Comparison of ENCODE assay signal across 25 mouse cellular contexts in the genomic region with DNA sequence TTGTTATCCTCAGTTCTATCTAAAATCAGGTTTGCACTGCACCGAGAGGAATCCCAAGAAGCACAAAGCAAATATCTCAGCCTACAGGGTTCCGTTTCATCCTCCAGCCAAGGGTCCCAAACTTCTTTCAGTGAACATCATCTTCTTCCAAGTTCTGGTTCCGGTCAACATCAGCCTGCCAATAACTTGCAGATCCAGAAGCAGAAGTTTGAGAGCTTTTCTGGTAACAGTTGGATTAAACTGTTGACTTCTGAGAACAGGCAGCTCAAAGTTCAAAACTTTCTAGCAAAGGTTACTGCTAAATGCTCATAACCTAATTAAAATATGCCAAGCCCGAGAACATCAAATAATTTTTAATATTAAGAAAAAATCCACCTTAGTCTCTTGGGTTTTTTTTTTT.
DNase-seq lines count a peak whose midpoint lies in the region; ATAC-seq and TF ChIP-seq lines count a peak whose summit lies in the region.
"Had no signal": no experiment of that assay in that cellular context is flagged by ENCODE, and none has a peak within 500 bp of the region (broad histone marks: within the 10 kb centered on the region; RNA-seq: fewer than 3 reads in every experiment).

No protein-coding gene starts in this region.

- H3K4me3 ChIP-seq in hindbrain, embryonic 14.5 days (replicated peaks; ENCODE audit: low read length), result no peak overlapping the region
- H3K4me3 ChIP-seq in hindbrain, embryonic 16.5 days (ENCODE audit: low read length), result no peak overlapping the region
- no peak overlapping the region for H3K4me3 ChIP-seq in midbrain, embryonic 11.5 days (ENCODE audit: low read depth, low read length)
- no peak overlapping the region for H3K4me3 ChIP-seq in midbrain, postnatal 0 days (ENCODE audit: low read depth, low read length)
- H3K4me3 ChIP-seq: myocyte had no signal

- H3K4me2 ChIP-seq in hindbrain, embryonic 14.5 days (replicated peaks), result no peak overlapping the region
- no peak overlapping the region for H3K4me2 ChIP-seq in hindbrain, embryonic 16.5 days (ENCODE audit: low read length)
- H3K4me2 ChIP-seq in midbrain, embryonic 11.5 days, result no peak overlapping the region; the same call in 1 of the 2 replicates
- H3K4me2 ChIP-seq in midbrain, postnatal 0 days (ENCODE audit: low read depth, low read length, poor library complexity, severe bottlenecking), result no peak overlapping the region

- H3K36me3 ChIP-seq in hindbrain, embryonic 14.5 days (replicated peaks; ENCODE audit: control insufficient read depth, insufficient read depth), result no peaks in the 10 kb centered on the region
- no peaks in the 10 kb centered on the region for H3K36me3 ChIP-seq in hindbrain, embryonic 16.5 days (ENCODE audit: control insufficient read depth, insufficient read depth, low read length)
- no peaks in the 10 kb centered on the region for H3K36me3 ChIP-seq in midbrain, embryonic 11.5 days (ENCODE audit: control insufficient read depth, insufficient read depth, low read length)
- no peaks in the 10 kb centered on the region for H3K36me3 ChIP-seq in midbrain, postnatal 0 days (ENCODE audit: insufficient read depth, low read length)
- H3K36me3 ChIP-seq: embryonic facial prominence, embryonic 13.5 days; forebrain, embryonic 10.5 days; heart, embryonic 12.5 days; kidney, embryonic 15.5 days; limb, embryonic 12.5 days; liver, embryonic 12.5 days; midbrain, embryonic 13.5 days; neural tube, embryonic 12.5 days had no signal

- H3K27me3 ChIP-seq in hindbrain, embryonic 14.5 days (ENCODE audit: control insufficient read depth, insufficient read depth, low read length), result no peaks in the 10 kb centered on the region
- no peaks in the 10 kb centered on the region for H3K27me3 ChIP-seq in hindbrain, embryonic 16.5 days (replicated peaks; ENCODE audit: control insufficient read depth, insufficient read depth, low read length)
- no peaks in the 10 kb centered on the region for H3K27me3 ChIP-seq in midbrain, embryonic 11.5 days (ENCODE audit: control insufficient read depth, insufficient read depth, low read length)
- H3K27me3 ChIP-seq in midbrain, postnatal 0 days (ENCODE audit: insufficient read depth, low read length), result no peaks in the 10 kb centered on the region
- H3K27me3 ChIP-seq: embryonic facial prominence, embryonic 13.5 days; kidney, embryonic 15.5 days; limb, embryonic 12.5 days; midbrain, embryonic 13.5 days; neural tube, embryonic 12.5 days had no signal

- H3K4me1 ChIP-seq in hindbrain, embryonic 14.5 days (replicated peaks; ENCODE audit: control insufficient read depth, insufficient read depth, low read length), result 0 out of 2 replicates have a peak, but pooled peaks cover 4% of the 10 kb centered on the region
- peaks cover 5% of the 10 kb centered on the region for H3K4me1 ChIP-seq in hindbrain, embryonic 16.5 days (ENCODE audit: control insufficient read depth, insufficient read depth, low read depth, low read length)
- H3K4me1 ChIP-seq in midbrain, embryonic 11.5 days (ENCODE audit: control insufficient read depth, insufficient read depth, low read length), result 0 out of 2 replicates have a peak, but pooled peaks cover 4% of the 10 kb centered on the region
- no peaks in the 10 kb centered on the region for H3K4me1 ChIP-seq in midbrain, postnatal 0 days (ENCODE audit: insufficient read depth, low read length)
- H3K4me1 ChIP-seq: heart, embryonic 12.5 days; limb, embryonic 12.5 days; liver, embryonic 12.5 days; neural tube, embryonic 12.5 days had no signal

- no peak for ATAC-seq in hindbrain, embryonic 14.5 days (ENCODE audit: low FRiP score)
- ATAC-seq in hindbrain, embryonic 16.5 days, result no peak
- no peak for ATAC-seq in midbrain, embryonic 11.5 days (ENCODE audit: low FRiP score)
- ATAC-seq in midbrain, postnatal 0 days (ENCODE audit: low FRiP score), result no peak
- ATAC-seq: CD4-positive, CD25-positive, alpha-beta regulatory T cell, adult 4 months had no signal

- DNase-seq in heart, adult 11 months, result peak; percentile 46
- DNase-seq in heart, postnatal 14 days, result no peak
- DNase-seq in hindbrain, embryonic 14.5 days (ENCODE audit: low spot score), result no peak
- peak; percentile 84 for DNase-seq in midbrain, embryonic 11.5 days (ENCODE audit: low spot score, missing footprints)
- DNase-seq in midbrain, postnatal 0 days (ENCODE audit: low spot score), result no peak
- DNase-seq in right cerebral cortex, postnatal 36 days (ENCODE audit: low spot score in 2 of 2), result no peak
- DNase-seq: adrenal gland, postnatal 14 days; cerebellum, postnatal 10 days; gastrocnemius, postnatal 25 days; kidney, postnatal 25 days; liver, postnatal 0 days; lung, postnatal 36 days; thymus, adult 2 months; thymus, postnatal 36 days had no signal

- 0 out of 2 replicates have a peak overlapping the region, but pooled peaks have one; percentile 95 for H3K9ac ChIP-seq in hindbrain, embryonic 14.5 days
- H3K9ac ChIP-seq in hindbrain, embryonic 16.5 days (ENCODE audit: low read depth, low read length), result no peak overlapping the region
- no peak overlapping the region for H3K9ac ChIP-seq in midbrain, embryonic 11.5 days (ENCODE audit: low read length)
- no peak overlapping the region for H3K9ac ChIP-seq in midbrain, postnatal 0 days (replicated peaks; ENCODE audit: low read length, poor library complexity, severe bottlenecking)

- H3K27ac ChIP-seq in hindbrain, embryonic 14.5 days, result no peak overlapping the region
- no peak overlapping the region for H3K27ac ChIP-seq in hindbrain, embryonic 16.5 days (ENCODE audit: low read depth, low read length)
- no peak overlapping the region for H3K27ac ChIP-seq in midbrain, embryonic 11.5 days (ENCODE audit: low read depth, low read length)
- no peak overlapping the region for H3K27ac ChIP-seq in midbrain, postnatal 0 days (ENCODE audit: low read depth, low read length)

- H3K9me3 ChIP-seq in hindbrain, embryonic 14.5 days (ENCODE audit: control insufficient read depth, low read length), result peaks cover 5% of the 10 kb centered on the region
- H3K9me3 ChIP-seq in hindbrain, embryonic 16.5 days (ENCODE audit: control insufficient read depth, low read length), result no peaks in the 10 kb centered on the region
- H3K9me3 ChIP-seq in midbrain, embryonic 11.5 days (ENCODE audit: control insufficient read depth, low read length), result no peaks in the 10 kb centered on the region
- H3K9me3 ChIP-seq in midbrain, postnatal 0 days (ENCODE audit: low read length), result no peaks in the 10 kb centered on the region
- H3K9me3 ChIP-seq: embryonic facial prominence, embryonic 13.5 days; liver, embryonic 12.5 days had no signal

- intact Hi-C loops in heart, postnatal 14 days (cut with DNase I), result loop anchor here (10.0 kb wide), 1 partner anchor 84 kb away; no protein-coding TSS in a partner anchor

- TF ChIP-seq CTCF in midbrain, postnatal 0 days (IDR thresholded peaks at IDR 0.05), result no peak

- WGBS in hindbrain, embryonic 14.5 days, result 86% methylated on average over 4 of the region's 4 CpGs
- WGBS in hindbrain, embryonic 16.5 days, result 90% methylated on average over 4 of the region's 4 CpGs
- WGBS in midbrain, embryonic 11.5 days, result 82% methylated on average over 4 of the region's 4 CpGs
- WGBS in midbrain, postnatal 0 days, result 87% methylated on average over 4 of the region's 4 CpGs

Comparison
In these comparisons a context has a peak if more than half of its experiments do, and no peak if none do; other contexts are left out.
1. DNase-seq: peak in heart, adult 11 months (single experiment) and midbrain, embryonic 11.5 days (single experiment); none in heart, postnatal 14 days (0 of 2), hindbrain, embryonic 14.5 days (single experiment), midbrain, postnatal 0 days (single experiment) and right cerebral cortex, postnatal 36 days (0 of 2).